Mouse (Mus musculus) lung, postnatal 0 days (tissue): ENCODE measurements around the gene Prkca.

ENCODE experiments used
- CTCF ChIP-seq: IDR thresholded peaks from 2 replicates; pipeline ENCODE4 v1.5.1; 2016; ENCODE audit warnings: antibody characterized with exemption, mild to moderate bottlenecking
- EP300 ChIP-seq: IDR thresholded peaks from 2 replicates; pipeline ENCODE4 v1.6.1; 2016; ENCODE audit warnings: antibody characterized with exemption, mild to moderate bottlenecking, control low read depth

GRCm38 (mm10) chr11:108263406-108263805 lies 80.3 kb downstream of the Prkca start:
- no peak for TF ChIP-seq CTCF
- TF ChIP-seq EP300 = no peak
